Mouse (Mus musculus) lung, adult 18-20 months (tissue): ENCODE data around the gene Crat.
A peak's percentile ranks its signal among the peaks of the same experiment; 100 is the strongest.
"Not testable (repeated sequence)": the region's sequence is repeated elsewhere in the genome, so short reads cannot be mapped to it uniquely, and the experiment has no call there.

ENCODE experiments used
- DNase-seq, 2 experiments: peaks; one replicate each; pipeline ENCODE4 v3.0.0; 2022; ENCODE audit warnings: mixed read lengths in 2 of 2

Gene Crat

GRCm38 (mm10) chr2:30440211-30440700, 24.6 kb upstream of the Crat start:
- DNase-seq = no peak

DNA sequence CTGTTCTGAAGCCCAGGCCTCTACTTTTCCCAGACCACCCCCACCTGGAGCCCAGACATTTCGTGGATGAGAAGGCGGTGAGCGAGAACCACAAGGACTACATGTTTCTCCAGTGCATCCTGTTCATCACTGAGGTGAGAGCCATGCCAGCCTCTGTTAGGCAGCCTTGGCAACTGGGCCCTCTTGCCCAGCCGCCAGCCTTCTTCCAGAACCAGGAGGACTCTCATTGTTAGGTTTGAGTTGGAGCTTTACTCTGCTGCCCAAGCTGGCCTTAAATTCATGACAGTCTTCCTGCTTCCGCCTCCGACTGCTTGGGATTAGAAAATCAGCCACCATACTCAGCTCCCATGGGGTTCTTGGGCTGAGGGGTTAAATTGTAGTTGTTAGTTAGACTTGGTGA, 24.0 kb upstream of the Crat start:
- DNase-seq = no peak

- no peak for DNase-seq
These were observed 22.2 kb upstream of the Crat start for GRCm38 (mm10) chr2:30437791-30438190.

- no peak for DNase-seq
These were observed 21.2 kb upstream of the Crat start for GRCm38 (mm10) chr2:30436809-30437208.

DNA sequence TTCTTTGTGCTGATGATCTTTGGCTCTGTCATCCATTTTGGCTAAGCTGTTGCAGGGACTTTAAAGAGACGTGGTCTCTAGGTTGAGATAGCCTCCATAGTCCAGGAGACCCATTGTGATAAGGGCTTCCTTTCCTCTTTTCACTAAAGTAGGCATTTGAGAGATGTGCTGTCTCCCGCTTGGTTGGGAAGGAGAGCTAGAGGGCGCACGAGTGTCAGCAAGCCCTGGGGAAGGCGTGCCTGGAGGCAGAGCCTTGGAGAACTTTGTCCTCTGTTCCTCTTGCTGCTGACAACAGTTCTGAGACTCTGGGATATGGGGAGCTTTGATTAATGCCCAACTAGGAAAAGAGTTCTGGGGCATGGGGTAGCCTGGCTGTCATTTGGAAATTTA, 20.5 kb upstream of the Crat start:
- peak; percentile 54 to 61 for DNase-seq

- peak; percentile 69 to 70 for DNase-seq
These were observed 19.9 kb upstream of the Crat start for GRCm38 (mm10) chr2:30435326-30436155.

GRCm38 (mm10) chr2:30429156-30429555, 13.5 kb upstream of the Crat start:
- peak; percentile 60 to 78 for DNase-seq

DNA sequence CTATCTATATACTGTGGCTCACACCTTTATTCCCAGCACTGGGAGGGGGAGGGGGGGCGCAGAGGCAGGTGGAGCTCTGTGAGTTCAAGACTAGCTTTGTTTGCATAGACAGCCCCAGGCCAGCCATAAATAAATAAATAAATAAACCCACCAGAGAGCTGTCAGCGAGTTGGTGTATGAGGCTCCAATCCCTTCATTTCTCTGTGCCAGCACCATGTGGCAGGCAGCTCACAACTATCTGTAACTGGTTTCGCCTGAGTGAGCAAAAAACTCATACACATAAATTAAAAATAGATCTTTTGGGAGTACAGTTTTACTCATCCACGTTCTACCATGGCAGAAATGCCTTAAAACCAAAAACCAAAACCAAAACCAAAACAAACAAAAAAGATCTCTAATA, 5.8 kb upstream of the Crat start:
- no peak for DNase-seq

DNA sequence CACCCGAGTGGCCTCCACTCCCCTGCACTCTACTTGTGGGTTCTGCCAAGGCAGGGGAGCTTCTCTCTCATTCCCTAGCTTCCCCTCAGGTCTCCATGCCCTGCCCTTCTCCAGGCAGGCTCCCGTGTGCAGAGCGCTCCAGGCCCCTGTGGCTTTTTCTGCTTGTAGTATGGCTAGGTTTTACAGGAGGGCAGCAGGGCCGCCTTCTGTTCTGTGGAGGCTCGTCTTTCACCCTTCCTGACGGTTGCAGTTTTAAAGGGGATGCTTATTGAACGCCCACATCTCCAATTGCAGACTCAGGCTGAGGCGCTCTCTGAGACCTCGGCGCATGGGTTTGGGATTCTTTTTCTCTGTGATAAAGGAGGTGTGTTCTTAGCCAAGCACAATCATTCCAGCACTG, 3.5 kb upstream of the Crat start:
- DNase-seq = no peak

DNA sequence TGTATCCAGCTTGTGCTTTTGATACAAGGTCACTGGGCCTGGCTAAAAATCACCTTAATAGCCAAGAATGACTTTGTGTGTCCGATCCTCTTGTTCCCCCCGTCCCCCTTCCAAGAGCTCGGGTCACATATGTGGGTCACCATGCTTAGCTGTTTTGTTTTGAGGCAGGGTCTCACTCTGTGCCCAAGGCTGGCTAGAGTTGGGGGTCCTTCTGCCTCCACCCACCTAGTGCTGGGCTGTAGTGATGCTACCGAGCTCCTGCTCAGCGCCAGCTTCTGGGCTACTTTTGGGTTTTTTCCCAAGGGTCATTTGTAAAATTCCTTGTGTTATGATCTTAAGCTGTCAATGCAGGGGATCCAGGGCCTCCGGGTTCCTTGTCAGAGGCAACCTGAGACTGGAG, 2.6 kb upstream of the Crat start:
- no peak for DNase-seq

DNA sequence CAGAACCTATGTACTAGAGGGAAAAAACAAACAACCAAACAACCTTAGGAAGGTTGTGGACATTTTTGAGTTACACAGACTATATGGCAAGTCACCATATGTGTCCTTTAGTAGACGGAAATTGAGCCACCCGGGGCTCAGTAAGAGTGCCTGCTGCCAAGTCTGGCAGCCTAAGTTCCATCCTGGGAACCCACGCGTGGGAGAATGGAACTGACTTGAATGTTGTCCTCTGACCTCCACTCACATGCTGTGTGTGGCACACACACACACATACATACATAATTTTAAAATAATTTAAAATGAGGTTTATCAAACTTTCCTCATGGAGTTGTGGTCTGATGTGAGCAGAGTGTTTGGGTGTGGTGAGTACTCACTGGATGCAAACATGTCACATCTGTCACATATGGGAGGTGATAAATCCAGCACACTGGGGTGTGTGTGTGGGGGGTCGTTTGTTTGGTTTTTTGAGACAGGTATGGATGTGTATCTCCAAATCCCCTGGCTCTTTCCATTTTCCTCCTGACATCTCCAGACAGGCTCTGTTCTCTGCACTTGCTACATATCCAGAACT, 2.1 kb upstream of the Crat start:
- no peak for DNase-seq

- DNase-seq = not testable (repeated sequence)
These were observed 1.5 kb upstream of the Crat start for GRCm38 (mm10) chr2:30417154-30417553.

DNA sequence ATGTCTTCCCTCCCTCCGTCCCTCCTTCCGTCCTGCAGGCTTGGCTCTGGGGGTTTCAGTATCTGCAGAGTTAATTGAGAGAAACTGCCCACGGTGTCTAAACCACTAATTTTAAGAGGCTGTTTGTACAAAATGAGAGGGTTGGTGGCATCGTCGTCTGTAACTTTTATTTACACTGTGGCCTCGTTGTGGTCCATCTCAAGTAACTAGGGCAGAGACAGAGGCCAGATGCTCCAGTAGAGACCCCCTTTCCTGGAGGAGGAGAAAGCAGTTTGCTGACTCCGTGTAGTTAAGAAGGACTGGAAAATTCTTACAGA, 994 bp upstream of the Crat start:
- no peak for DNase-seq

- DNase-seq = peak; percentile 90 to 93
These were observed 479 bp upstream of the Crat start, which contains the start of gene Ptpa for GRCm38 (mm10) chr2:30415936-30416648. TSS of gene Ptpa (plus strand) at chr2:30416039.

DNA sequence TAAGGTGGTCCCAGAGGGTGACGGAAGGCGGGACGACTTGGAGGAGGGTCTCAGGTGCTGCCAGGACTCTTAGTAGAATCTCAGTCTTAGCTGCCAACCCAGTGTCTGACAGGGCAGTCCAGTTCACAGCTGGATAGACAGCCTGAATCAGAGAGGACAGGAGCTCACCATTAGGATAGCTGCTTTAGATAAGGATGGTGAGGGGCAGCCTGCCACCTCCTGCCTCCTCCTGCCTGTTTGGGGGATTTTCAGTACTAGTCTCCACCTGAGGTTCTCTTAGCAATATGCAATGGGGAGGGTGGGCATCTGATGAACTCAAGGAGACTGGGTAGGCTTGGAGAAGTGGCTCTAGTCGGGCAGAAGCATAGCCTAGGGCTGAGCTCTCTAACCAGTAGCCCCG, 932 bp downstream of the Crat start:
- DNase-seq = no peak

DNA sequence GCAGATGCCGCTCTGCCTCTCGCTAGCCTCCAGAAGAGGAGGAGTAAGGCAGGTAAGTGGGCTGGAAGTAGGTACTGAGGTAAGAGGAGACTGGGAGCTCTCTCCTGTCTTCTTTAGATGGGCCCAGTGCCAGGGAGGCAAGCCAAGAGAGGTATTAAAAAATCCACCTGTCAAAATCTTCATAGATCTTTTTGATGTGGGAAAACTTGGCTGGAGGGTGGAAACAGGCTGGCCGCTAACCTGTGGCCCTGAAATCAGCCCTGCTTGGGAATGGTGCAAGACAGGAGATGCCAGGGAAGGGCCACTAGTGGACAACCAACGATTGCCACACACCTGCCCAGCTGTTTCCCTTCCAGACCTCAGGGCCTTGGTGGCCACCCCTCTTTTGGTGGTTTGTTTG, 1.5 kb downstream of the Crat start:
- peak; percentile 30 to 59 for DNase-seq

GRCm38 (mm10) chr2:30413038-30413973, 2.3 kb downstream of the Crat start:
- no peak for DNase-seq

DNA sequence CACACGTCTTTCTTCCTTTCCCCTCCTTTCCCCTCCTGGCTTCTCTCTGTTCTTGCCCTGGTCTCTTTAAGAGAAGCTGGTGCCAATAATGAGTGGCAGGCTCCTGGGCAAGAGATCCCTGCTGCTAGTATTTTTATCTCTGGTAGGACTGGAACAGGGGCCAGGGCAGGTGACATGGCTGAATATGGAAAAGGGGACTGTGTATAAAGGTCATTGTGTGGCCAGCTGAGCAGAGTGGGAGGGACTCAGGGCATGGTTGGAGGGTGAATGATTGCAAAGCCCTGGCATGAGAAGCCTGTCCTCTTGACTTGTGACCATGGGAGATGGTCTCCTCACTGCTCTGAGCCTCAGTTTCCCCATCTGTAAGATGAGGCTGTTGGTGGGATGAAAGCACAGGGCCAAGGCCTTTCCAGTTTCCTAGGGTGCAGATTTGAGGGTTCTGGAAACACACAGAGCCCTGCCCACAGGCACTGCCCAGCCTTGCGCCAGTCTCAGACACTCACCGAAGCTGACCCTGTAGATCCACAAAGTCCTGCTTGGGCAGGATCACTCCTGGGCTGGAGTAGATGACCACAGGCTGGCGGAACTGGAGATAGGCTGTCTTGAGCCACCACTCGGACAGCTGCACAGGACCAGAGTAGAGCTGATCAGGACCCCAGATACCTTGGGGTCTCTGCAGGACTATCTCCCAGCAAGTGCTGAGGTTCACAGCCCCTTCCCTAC, 6.0 kb downstream of the Crat start:
- DNase-seq = no peak

- no peak for DNase-seq
These were observed 7.0 kb downstream of the Crat start for GRCm38 (mm10) chr2:30408452-30409100.

DNA sequence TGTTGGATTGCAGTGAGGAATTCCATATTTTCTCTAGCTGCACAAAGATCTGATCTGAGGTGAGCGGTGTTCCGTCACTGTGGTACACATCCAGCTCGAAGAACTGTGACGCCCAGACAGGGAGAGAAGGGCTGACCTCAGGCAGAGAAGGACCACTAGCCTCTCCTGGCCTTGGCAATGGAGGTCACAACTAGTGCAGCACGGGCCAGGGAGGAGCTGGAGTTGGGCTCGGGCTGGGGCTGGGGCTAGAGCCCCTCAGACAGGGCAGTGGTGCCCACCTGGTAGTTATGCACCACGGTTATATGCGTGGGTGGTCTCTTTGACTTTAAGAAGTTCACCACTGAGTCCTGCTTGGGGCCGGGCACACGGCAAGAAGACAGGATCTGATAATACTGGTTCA, 7.8 kb downstream of the Crat start:
- DNase-seq = no peak

GRCm38 (mm10) chr2:30407221-30407620, 8.4 kb downstream of the Crat start:
- DNase-seq = no peak

DNA sequence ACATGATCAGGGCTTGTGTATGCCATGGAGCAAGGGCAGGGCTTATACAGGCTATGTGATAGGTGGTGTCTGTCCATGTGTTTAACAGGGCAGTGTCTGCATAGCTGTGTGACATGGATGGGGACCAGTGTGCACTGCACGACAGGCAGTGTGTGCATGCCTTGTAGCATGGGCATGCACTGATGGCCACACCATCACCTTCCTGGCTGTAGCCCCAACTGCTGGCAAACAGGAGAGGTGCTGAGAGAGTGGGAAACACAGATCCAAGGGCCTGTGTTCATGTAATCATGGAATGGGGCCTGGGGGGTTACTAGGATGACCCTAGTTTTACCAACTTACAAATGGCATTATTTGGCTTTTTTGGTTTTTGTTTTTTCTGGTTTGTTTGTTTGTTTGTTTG, 11.7 kb downstream of the Crat start:
- no peak for DNase-seq
